Mouse (Mus musculus) liver, embryonic 11.5 days (tissue): ENCODE data around the gene Skint6. TPM values are rescaled to one million over a fixed set of nuclear protein-coding genes. Genes with fewer than 3 reads are reported as not detected.
"Not testable (repeated sequence)": the region's sequence is repeated elsewhere in the genome, so short reads cannot be mapped to it uniquely, and the experiment has no call there.

Source experiments
- ATAC-seq: fragments of 200-750 bp; cut with Nextera tagmentation; replicated peaks from 2 replicates; pipeline ENCODE4 v1.8.0; 2017; ENCODE audit warnings: moderate number of reproducible peaks, mild to moderate bottlenecking, moderate TSS enrichment, moderate library complexity; ENCODE audit not compliant: low FRiP score
- DNase-seq: peaks from one replicate; pipeline ENCODE4 v3.0.0-alpha.2; 2017; ENCODE audit warnings: low spot score
- H3K27ac ChIP-seq: fragments of 300-500 bp; sonication (generic); 2 replicates; pipeline ENCODE4 v1.5.1; 2014; ENCODE audit warnings: mild to moderate bottlenecking, low read depth, low read length, control low read depth
- H3K27me3 ChIP-seq: fragments of 300-500 bp; sonication (generic); replicated peaks from 2 replicates; pipeline ENCODE4 v1.6.1; 2014; ENCODE audit warnings: low read length, mixed read lengths; ENCODE audit not compliant: control insufficient read depth, insufficient read depth
- H3K36me3 ChIP-seq: fragments of 300-500 bp; sonication (generic); 2 replicates; pipeline ENCODE4 v1.6.1; 2014; ENCODE audit warnings: mild to moderate bottlenecking, low read length, moderate library complexity, mixed read lengths; ENCODE audit not compliant: control insufficient read depth, insufficient read depth
- H3K4me1 ChIP-seq: fragments of 300-500 bp; sonication (generic); replicated peaks from 2 replicates; pipeline ENCODE4 v1.6.1; 2014; ENCODE audit warnings: low read length, mixed read lengths; ENCODE audit not compliant: control insufficient read depth, insufficient read depth
- H3K4me2 ChIP-seq: fragments of 300-500 bp; sonication (generic); 2 replicates; pipeline ENCODE4 v1.6.1; 2014; ENCODE audit warnings: mild to moderate bottlenecking, control low read depth, moderate library complexity
- H3K4me3 ChIP-seq: fragments of 300-500 bp; sonication (generic); 2 replicates; pipeline ENCODE4 v1.5.1; 2014; ENCODE audit warnings: low read depth, low read length, control low read depth
- H3K9ac ChIP-seq: fragments of 300-500 bp; sonication (generic); 2 replicates; pipeline ENCODE4 v1.6.1; 2014; ENCODE audit warnings: low read depth, low read length, control low read depth
- H3K9me3 ChIP-seq: fragments of 300-500 bp; sonication (generic); 2 replicates; pipeline ENCODE4 v1.6.1; 2016; ENCODE audit warnings: low read length, inconsistent platforms, mixed read lengths; ENCODE audit not compliant: control insufficient read depth
- WGBS: fragments of 180-500 bp; shearing (Covaris S2); extraction: QIAGEN DNeasy Blood & Tissue Kit; methylation state at CpG from one replicate; pipeline ENCODE4 v1.1.7; 2014; 5-methylcytosine and 5-hydroxymethylcytosine counted together
- polyA plus RNA-seq: library from polyadenylated mRNA; unstranded; fragments of >200 nt; fragmentation: Nextera tagmentation; extraction: Ambion mirVana; gene quantifications from 2 replicates; pipeline ENCODE4 v1.2.1, GENCODE M21; 2014

The Skint6 gene
- not detected in 2 replicates for polyA plus RNA-seq

DNA sequence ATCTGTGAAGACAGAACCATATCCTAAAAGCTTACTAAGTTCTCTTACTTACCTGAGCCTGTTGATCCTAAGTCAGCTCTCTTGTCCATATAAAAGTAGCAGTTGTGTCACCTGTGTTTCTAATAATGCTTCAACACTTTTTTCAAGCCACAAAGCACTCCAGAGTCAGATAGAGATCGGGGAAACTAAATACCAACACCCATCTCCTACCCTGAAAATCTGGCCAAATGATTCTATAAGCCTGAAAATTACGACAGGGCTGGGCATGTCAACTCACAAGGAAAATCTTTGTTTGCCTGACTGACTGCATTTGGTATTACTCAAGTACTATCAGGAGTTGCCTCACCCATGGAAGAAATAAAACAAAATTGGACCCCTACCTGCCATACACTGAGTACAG, at the start of gene Skint6:
Gene Skint6, minus strand, starts transcription at position 101 of the 400 bp plus-strand sequence.
- no peak within 1 kb of the TSS for H3K4me2 ChIP-seq
- no peak within 1 kb of the TSS for H3K9ac ChIP-seq
- no peaks in the 10 kb centered on the region for H3K27me3 ChIP-seq
- no peak for ATAC-seq
- H3K4me1 ChIP-seq, result no peaks in the 10 kb centered on the region
- no peaks in the 10 kb centered on the region for H3K36me3 ChIP-seq
- H3K27ac ChIP-seq, result no peak within 1 kb of the TSS
- 54% methylated on average over 2 of the region's 2 CpGs for WGBS
- no peak within 1 kb of the TSS for H3K4me3 ChIP-seq
- no peak for DNase-seq
- H3K9me3 ChIP-seq, result no peaks in the 10 kb centered on the region

DNA sequence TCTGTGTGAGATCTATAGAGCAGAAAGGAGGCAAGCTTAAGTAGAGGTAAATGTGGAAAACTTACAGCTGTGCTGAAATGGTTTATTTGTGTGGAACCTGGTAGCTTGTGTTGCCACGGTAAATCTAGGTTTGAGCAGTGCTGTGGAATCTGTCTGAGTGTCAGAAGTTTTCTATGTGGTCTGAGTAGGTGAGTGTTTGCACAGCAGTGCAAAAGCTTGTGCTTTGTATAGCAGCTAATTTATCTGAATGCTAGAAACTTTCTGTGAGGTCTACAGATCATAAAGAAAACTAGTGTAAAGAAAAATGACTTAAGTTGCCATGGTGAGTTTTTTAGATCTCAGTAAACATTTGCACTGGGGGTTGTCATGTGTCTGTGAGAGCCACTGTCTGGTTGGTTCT, 34.1 kb upstream of the Skint6 start:
- WGBS, result 84% methylated on average over 1 of the region's 1 CpGs
- DNase-seq, result no peak

DNA sequence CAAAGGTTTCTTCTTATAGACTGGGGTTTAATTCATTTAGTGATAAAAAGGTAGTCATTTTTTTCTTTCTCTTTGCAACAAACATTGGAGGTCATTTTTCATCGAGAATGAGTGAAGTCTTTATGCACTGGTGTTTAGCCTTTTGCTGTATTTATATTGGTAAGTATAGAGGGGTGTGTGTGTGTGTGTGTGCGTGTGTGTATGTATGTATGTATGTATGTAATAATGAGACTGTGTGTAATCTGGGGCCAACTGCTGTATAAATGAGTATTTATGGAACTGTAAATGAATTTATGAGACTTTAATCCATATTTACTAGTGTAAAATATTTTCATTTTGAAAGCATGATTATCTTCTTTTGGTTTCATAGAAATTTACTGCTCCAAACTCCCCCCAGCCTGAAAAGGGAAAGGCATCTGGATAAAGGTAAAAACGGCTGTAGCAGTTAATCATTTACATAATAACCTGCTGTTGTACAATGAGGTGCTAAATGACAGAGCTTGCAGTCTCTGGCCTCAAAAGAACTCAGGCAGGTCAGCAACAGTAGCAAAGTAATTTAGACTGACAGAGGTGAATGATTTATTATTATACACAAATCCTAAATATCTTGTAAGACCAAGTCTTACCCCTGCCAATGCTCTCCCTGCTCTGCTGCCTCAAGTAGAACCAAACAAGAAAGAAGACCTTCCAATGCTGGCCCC, 15.2 kb upstream of the Skint6 start:
- no peak overlapping the region for H3K4me2 ChIP-seq
- 70% methylated on average over 3 of the region's 3 CpGs for WGBS
- no peak overlapping the region for H3K9ac ChIP-seq
- no peaks in the 10 kb centered on the region for H3K9me3 ChIP-seq
- H3K36me3 ChIP-seq, result no peaks in the 10 kb centered on the region
- DNase-seq, result no peak
- H3K27me3 ChIP-seq, result no peaks in the 10 kb centered on the region
- no peak overlapping the region for H3K27ac ChIP-seq
- ATAC-seq, result no peak
- H3K4me1 ChIP-seq, result no peaks in the 10 kb centered on the region
- no peak overlapping the region for H3K4me3 ChIP-seq

More for the DNA sequence above, 34.1 kb upstream of the Skint6 start:
- H3K9me3 ChIP-seq, result no peaks in the 10 kb centered on the region
- H3K4me3 ChIP-seq, result no peak overlapping the region
- no peaks in the 10 kb centered on the region for H3K27me3 ChIP-seq
- H3K9ac ChIP-seq, result no peak overlapping the region
- H3K27ac ChIP-seq, result no peak overlapping the region
- ATAC-seq, result no peak
- no peak overlapping the region for H3K4me2 ChIP-seq
- H3K36me3 ChIP-seq, result no peaks in the 10 kb centered on the region
- H3K4me1 ChIP-seq, result no peaks in the 10 kb centered on the region

DNA sequence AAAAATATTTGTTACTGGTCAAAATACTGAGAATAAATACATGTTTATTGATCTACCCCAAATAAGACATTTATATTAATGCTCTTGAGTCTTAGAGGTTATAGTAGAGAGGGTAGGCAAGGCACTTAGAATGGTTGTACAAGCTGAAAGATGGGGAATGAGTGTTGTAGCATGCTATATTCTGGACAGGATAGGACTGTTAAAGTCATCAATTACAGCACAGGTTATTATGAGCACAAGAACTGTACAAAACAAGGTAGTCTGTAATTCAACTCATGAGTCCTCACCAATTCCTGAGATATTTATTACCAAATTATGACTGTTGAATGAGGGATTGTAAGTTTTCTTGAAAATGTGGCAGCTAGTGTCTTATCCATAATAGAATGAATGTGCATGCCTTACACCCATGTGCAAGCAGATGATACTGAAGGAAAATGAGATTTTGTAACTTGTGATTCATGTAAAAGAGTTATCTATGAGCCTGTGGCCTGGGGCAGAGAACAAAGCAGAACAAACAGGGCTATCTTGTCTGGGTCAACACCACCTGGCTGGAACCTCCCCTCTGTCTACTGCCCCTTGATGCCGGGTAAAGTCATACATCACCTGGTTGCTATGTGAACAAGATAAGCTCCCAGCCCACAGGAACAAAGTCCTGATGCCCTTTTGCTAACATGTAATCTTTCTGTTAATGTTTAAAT, 23.3 kb downstream of the Skint6 start:
- 81% methylated on average over 1 of the region's 1 CpGs for WGBS
- H3K4me3 ChIP-seq, result no peak overlapping the region

DNA sequence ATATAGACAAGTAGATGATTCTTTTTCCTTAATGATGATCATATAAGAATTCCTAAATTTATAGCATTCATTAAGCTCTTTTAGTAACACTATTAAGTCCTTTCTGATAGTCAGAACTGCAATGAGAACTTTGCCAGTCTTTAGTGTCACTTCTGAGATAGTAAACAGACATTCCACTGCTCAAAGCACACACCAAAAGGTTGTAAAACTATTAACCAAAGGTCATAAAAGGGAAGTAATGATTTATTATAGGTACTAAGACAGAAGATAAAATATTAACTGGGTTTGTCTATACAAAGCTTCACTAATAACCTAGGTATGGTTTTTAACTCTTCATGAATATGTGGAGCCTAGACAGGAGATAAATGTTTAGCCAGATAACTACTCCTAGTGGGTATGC, 41.0 kb downstream of the Skint6 start:
- Histone ChIP-seq H3K9ac (no peak overlapping the region), H3K4me3 (no peak overlapping the region), H3K36me3 (no peaks in the 10 kb centered on the region), H3K27ac (no peak overlapping the region), H3K4me2 (no peak overlapping the region), H3K9me3 (no peaks in the 10 kb centered on the region), H3K27me3 (no peaks in the 10 kb centered on the region), H3K4me1 (no peaks in the 10 kb centered on the region)
- ATAC-seq (no peak), DNase-seq (no peak)

More for the DNA sequence above, 23.3 kb downstream of the Skint6 start:
- DNase-seq (no peak), ATAC-seq (no peak)
- Histone ChIP-seq H3K27ac (no peak overlapping the region), H3K9me3 (no peaks in the 10 kb centered on the region), H3K4me1 (no peaks in the 10 kb centered on the region), H3K27me3 (no peaks in the 10 kb centered on the region), H3K36me3 (no peaks in the 10 kb centered on the region), H3K4me2 (no peak overlapping the region), H3K9ac (no peak overlapping the region)

DNA sequence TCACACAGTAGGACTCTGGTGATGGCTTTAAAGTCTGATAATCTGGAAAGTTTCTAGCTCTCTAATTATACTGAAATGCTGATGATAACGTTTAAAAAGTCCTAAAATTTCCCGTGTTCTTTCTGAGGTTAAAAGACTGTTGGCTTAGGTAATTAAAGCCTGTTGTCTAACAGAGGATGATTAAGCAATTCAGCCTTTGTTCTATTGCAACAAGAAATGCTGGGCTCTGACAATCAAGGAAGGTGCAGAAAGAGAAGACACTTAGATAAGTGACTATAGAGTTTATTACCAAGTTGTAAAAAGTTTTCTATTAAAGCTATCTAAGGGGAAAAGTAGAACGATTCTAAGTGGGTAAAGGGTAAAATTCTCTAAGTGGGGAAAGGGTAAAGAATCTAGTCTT, 219.2 kb downstream of the Skint6 start:
- WGBS, result 50% methylated on average over 3 of the region's 3 CpGs
- no peaks in the 10 kb centered on the region for H3K9me3 ChIP-seq
- H3K27ac ChIP-seq, result no peak overlapping the region
- ATAC-seq (no peak), DNase-seq (no peak)
- no peak overlapping the region for H3K4me3 ChIP-seq
- H3K27me3 ChIP-seq, result no peaks in the 10 kb centered on the region
- H3K36me3 ChIP-seq, result no peaks in the 10 kb centered on the region
- H3K4me2 ChIP-seq, result no peak overlapping the region
- H3K4me1 ChIP-seq, result no peaks in the 10 kb centered on the region
- no peak overlapping the region for H3K9ac ChIP-seq

DNA sequence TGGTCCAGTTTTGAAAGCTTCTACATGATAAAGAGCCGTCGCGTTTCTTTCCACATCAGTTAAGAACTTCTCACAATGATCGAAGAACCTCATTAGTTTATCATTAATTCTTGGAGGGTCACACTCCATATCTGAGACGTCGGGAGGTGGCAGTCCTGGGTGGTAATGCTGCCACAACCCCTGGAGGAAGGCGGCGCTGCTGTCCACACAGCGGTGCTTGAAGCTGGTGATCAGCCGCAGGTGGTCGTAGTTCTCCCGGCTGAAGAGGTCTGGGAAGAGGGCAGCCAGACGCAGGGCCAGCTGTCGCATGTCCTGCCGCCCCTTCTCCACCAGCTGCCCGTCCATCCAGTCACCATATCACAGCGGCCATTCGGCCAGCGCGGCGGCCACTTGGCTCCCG, 307.6 kb downstream of the Skint6 start:
- H3K27me3 ChIP-seq, H3K27ac ChIP-seq, H3K4me3 ChIP-seq, H3K36me3 ChIP-seq, H3K9ac ChIP-seq, H3K4me2 ChIP-seq, DNase-seq, H3K9me3 ChIP-seq, H3K4me1 ChIP-seq: not testable (repeated sequence)
- WGBS, result 27% methylated on average over 22 of the region's 22 CpGs
- 0 out of 2 replicates have a peak, but pooled peaks have one; percentile 41 for ATAC-seq

DNA sequence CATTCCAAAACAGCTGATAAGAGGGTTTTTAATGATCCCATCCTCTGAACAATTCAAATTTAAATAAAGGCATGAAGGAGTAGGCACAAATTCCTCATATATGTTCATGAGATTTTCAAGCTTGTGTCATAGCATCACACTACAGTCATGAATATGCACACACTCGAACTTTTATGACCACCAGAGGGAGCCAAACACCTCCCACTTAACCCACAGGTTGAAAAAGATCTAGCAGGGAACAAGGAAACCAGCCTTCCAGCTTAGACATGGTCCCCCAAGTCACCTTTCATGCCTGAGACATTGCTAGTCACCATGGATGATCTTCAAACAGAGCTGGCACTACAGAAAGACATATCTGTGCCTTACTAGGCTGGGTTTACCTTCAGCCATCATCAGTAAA, 496.1 kb downstream of the Skint6 start:
- H3K4me2 ChIP-seq, result no peak overlapping the region
- H3K27ac ChIP-seq, result no peak overlapping the region
- no peak for DNase-seq
- no peak for ATAC-seq
- H3K27me3 ChIP-seq, result no peaks in the 10 kb centered on the region
- no peaks in the 10 kb centered on the region for H3K4me1 ChIP-seq
- H3K4me3 ChIP-seq, result no peak overlapping the region
- WGBS, result 0% methylated on average over 1 of the region's 1 CpGs
- no peaks in the 10 kb centered on the region for H3K36me3 ChIP-seq
- H3K9me3 ChIP-seq, result peaks cover 3% of the 10 kb centered on the region
- no peak overlapping the region for H3K9ac ChIP-seq

DNA sequence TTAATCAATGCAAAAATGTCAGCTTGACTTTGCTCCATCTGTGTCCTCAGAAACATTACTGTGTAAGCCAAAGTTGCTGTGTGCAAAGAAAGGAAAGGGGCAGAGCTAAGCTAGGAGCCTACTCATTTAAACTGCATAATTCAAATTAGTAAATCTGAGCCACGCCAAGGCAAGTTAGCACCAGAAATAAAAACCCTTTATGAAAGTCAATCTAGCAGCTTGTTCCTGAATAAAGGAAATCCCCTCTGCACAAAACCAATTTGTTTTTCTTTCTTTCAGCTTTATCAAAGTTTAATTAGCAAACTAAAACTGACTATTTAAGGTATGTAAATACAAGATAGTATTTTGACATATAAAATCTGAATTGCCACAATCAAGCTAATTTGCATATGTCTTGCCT, 512.0 kb downstream of the Skint6 start, which contains the start of gene Skint10:
Gene Skint10, minus strand, starts transcription at position 101 of the 400 bp plus-strand sequence.
- Histone ChIP-seq H3K27ac (no peak within 1 kb of the TSS), H3K9me3 (no peaks in the 10 kb centered on the region), H3K27me3 (no peaks in the 10 kb centered on the region), H3K4me3 (no peak within 1 kb of the TSS), H3K9ac (no peak within 1 kb of the TSS), H3K4me1 (no peaks in the 10 kb centered on the region), H3K4me2 (no peak within 1 kb of the TSS), H3K36me3 (no peaks in the 10 kb centered on the region)
- no peak for DNase-seq
- 70% methylated on average over 1 of the region's 1 CpGs for WGBS
- no peak for ATAC-seq
